Mouse (Mus musculus): Measurements from ENCODE around the gene Olfr630.
"Not testable (repeated sequence)": the region's sequence is repeated elsewhere in the genome, so short reads cannot be mapped to it uniquely, and the experiment has no call there.

Gene Olfr630

DNA sequence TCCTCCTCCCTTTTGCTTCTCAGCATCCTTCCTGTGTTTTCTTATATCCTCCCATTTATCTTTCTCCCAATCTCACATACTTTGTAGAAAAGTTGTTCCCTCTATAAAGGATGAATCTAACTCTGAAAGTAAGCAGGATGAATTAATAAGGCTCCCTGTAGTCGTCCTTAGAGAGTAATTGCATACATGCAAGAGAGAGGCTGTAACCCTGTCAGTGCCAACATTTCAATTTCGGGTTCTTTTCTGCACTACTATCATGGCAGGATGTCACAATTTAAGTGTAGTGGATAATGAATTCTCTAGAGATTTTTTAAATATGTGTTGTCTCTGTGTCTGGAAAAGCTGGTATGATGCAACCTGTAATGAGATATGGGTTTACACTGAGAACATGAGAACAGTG lies at the start of gene Olfr630:
Olfr630 (minus strand) TSS at position 101 of the 400 bp plus-strand sequence.
- no peak for DNase-seq (ENCODE audit: low spot score)

DNA sequence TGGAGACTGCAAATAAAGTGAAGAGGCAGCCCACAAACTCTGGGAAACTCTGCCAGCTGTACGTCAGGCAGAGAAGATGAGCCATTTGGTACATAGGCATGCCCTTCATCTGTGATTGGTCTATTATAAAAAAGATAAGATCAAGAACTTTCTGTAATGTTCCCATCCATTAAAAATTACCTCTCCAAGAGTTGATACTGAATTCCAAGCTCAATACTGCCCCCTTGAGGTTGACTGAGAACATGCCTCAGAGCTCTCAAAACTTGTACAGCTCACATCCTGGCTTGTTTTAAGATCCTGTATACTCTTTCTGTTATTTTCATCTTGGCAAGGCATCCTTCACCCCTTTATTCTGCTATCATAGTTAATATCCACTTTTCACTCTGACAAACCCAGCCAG lies 49.7 kb upstream of the Olfr630 start:
- no peak for DNase-seq (ENCODE audit: low spot score)

GRCm38 (mm10) chr7:103792669-103793388 lies 35.7 kb upstream of the Olfr630 start:
- DNase-seq (ENCODE audit: low spot score): no peak

DNA sequence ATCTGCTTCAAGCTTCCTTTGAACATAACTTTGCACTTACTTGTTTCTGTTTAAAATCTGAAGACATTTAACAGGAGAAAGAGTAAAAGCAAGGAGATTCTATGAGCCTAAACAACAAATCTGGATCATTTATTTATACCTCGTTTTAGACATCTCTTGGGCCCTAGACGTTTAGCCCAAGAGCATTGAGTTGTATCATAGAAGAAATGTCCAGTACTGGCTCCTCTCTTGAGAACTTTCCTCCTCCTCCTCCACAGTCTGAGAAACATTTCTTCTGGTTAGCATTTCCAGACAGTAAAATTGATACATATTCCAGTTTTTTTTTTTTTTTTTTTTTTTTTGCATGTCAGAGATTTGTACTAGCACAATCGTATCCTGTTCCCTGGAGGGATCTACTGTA lies 34.6 kb upstream of the Olfr630 start, which contains the start of gene Olfr67:
Olfr67 (minus strand) TSS at position 101 of the 400 bp plus-strand sequence.
- DNase-seq (ENCODE audit: low spot score): no peak

GRCm38 (mm10) chr7:103779598-103779997 lies 22.5 kb upstream of the Olfr630 start, which contains the start of gene Olfr68:
TSS of gene Olfr68 (minus strand) at chr7:103779698.
- no peak for DNase-seq (ENCODE audit: low spot score)

DNA sequence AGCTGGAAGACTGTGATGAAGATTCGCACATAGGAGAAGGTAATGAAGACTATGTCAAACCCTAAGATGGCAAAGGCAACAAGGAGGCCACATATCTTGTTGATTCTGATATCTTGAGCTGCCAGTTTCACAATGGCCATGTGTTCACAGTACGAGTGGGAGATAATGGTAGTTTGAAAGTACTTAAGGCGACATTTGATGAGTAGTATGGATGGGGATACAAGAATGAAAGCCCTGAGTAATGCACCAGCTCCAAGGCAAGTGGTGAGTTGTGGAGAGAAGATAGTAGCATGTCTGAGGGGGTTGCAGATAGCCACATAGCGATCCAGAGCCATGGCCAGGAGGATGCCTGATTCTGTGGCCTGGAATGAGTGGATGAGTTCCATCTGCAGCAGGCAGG lies 20.5 kb upstream of the Olfr630 start:
- DNase-seq (ENCODE audit: low spot score): not testable (repeated sequence)

GRCm38 (mm10) chr7:103771494-103771893 lies 14.4 kb upstream of the Olfr630 start, which contains the start of gene Olfr69:
TSS of gene Olfr69 (minus strand) at chr7:103771594.
- DNase-seq (ENCODE audit: low spot score): no peak

GRCm38 (mm10) chr7:103767687-103768086 lies 10.6 kb upstream of the Olfr630 start:
- DNase-seq (ENCODE audit: low spot score): not testable (repeated sequence)

DNA sequence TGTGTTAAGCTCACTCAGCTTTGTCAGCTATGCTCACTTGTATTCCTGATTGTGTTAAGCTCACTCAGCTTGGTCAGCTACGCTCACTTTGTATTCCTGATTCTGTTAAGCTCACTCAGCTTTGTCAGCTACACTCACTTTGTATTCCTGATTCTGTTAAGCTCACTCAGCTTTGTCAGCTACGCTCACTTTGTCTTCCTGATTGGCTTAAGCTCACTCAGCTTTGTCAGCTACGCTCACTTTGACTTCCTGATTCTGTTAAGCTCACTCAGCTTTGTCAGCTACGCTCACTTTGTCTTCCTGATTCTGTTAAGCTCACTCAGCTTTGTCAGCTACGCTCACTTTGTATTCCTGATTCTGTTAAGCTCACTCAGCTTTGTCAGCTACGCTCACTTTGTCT lies 5.1 kb upstream of the Olfr630 start:
- DNase-seq (ENCODE audit: low spot score): not testable (repeated sequence)

- no peak for DNase-seq (ENCODE audit: low spot score)
Measured at GRCm38 (mm10) chr7:103744843-103745242, 12.3 kb downstream of the Olfr630 start, which contains the start of gene Olfr629. TSS of gene Olfr629 (minus strand) at chr7:103744943.

GRCm38 (mm10) chr7:103730074-103730473 lies 27.1 kb downstream of the Olfr630 start, which contains the start of gene Olfr628:
TSS of gene Olfr628 (plus strand) at chr7:103730374.
- no peak for DNase-seq (ENCODE audit: low spot score)

GRCm38 (mm10) chr7:103716398-103716797 lies 40.7 kb downstream of the Olfr630 start:
- DNase-seq (ENCODE audit: low spot score): not testable (repeated sequence)

DNA sequence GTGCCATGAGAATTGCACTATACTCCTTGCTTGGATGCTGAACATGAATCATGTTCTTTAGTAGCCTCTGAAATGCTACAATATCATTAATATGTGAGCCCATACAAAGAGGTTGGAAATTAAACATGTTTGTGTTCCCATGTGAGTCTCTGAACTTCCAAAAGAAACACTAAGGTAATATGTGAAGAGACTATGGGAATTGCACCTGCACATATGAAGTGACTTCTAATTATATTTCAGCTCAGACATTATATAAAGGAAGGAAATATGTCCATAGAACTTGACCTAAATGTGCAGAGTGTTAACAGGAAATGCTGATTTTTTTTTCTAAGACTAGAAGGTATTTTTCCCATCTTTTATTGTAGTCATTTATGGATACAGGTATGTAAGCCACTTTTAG lies 42.8 kb downstream of the Olfr630 start, which contains the start of gene Olfr243:
Olfr243 (plus strand) TSS at position 301 of the 400 bp plus-strand sequence.
- DNase-seq (ENCODE audit: low spot score): no peak

DNA sequence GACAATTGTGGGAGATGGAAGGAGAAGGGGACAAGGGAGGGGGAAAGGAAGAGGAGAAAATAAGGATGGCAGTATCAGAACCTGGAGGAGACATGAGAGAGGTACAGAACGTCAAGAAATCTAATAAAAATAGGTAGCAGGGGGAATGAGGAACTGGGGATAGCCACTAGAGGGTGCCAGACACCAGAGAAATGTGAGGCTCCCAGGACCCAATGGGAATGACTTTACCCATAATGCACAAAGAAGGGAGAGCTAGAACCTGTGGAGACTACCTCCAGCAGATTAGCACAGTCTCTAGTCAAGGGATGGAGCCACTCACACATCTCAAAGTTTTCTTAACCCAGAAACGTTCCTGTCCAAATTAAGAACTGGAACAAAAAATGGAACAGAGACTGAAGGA lies 45.1 kb downstream of the Olfr630 start:
- no peak for DNase-seq (ENCODE audit: low spot score)
